Mouse (Mus musculus): Measurements from ENCODE around the gene Tas2r119. TPM values are rescaled to one million over a fixed set of nuclear protein-coding genes. Genes with fewer than 3 reads are reported as not detected.

The Tas2r119 gene
- polyA plus RNA-seq, 1 experiment from 2014 or later: not detected

GRCm38 (mm10) chr15:32172175-32172987, 4.7 kb upstream of the Tas2r119 start:
- H3K9me3 ChIP-seq (replicated peaks; ENCODE audit: control insufficient read depth, low read length): no peaks in the 10 kb centered on the region
- H3K4me1 ChIP-seq (ENCODE audit: control insufficient read depth, insufficient read depth, low read length): no peaks in the 10 kb centered on the region
- no peak overlapping the region for H3K4me2 ChIP-seq (ENCODE audit: low read depth, low read length)
- 77% methylated on average over 9 of the region's 9 CpGs for WGBS
- no peak for ATAC-seq (ENCODE audit: insufficient read depth, low FRiP score)
- no peak overlapping the region for H3K4me3 ChIP-seq (replicated peaks; ENCODE audit: low read length)
- H3K36me3 ChIP-seq (ENCODE audit: control insufficient read depth, insufficient read depth, low read length): no peaks in the 10 kb centered on the region
- no peak overlapping the region for H3K9ac ChIP-seq (ENCODE audit: low read length)
- H3K27ac ChIP-seq (ENCODE audit: low read length): no peak overlapping the region
- H3K27me3 ChIP-seq (ENCODE audit: control insufficient read depth, insufficient read depth, low read length): no peaks in the 10 kb centered on the region

- Histone ChIP-seq H3K27me3 (ENCODE audit: control insufficient read depth, insufficient read depth, low read length) (no peaks in the 10 kb centered on the region), H3K4me2 (ENCODE audit: low read depth, low read length) (no peak overlapping the region), H3K9me3 (replicated peaks; ENCODE audit: control insufficient read depth, low read length) (no peaks in the 10 kb centered on the region), H3K27ac (ENCODE audit: low read length) (no peak overlapping the region), H3K4me1 (ENCODE audit: control insufficient read depth, insufficient read depth, low read length) (no peaks in the 10 kb centered on the region), H3K4me3 (replicated peaks; ENCODE audit: low read length) (no peak overlapping the region), H3K9ac (ENCODE audit: low read length) (no peak overlapping the region), H3K36me3 (ENCODE audit: control insufficient read depth, insufficient read depth, low read length) (no peaks in the 10 kb centered on the region)
- WGBS: 85% methylated on average over 2 of the region's 2 CpGs
- no peak for ATAC-seq (ENCODE audit: insufficient read depth, low FRiP score)
Observed at GRCm38 (mm10) chr15:32172988-32173329, 4.1 kb upstream of the Tas2r119 start.

GRCm38 (mm10) chr15:32180010-32180725, 3.1 kb downstream of the Tas2r119 start:
- no peak for ATAC-seq (ENCODE audit: insufficient read depth, low FRiP score)
- Histone ChIP-seq H3K9ac (ENCODE audit: low read length) (no peak overlapping the region), H3K4me1 (ENCODE audit: control insufficient read depth, insufficient read depth, low read length) (no peaks in the 10 kb centered on the region), H3K27ac (ENCODE audit: low read length) (no peak overlapping the region), H3K27me3 (ENCODE audit: control insufficient read depth, insufficient read depth, low read length) (no peaks in the 10 kb centered on the region), H3K9me3 (replicated peaks; ENCODE audit: control insufficient read depth, low read length) (no peaks in the 10 kb centered on the region), H3K4me2 (ENCODE audit: low read depth, low read length) (no peak overlapping the region), H3K4me3 (replicated peaks; ENCODE audit: low read length) (no peak overlapping the region), H3K36me3 (ENCODE audit: control insufficient read depth, insufficient read depth, low read length) (no peaks in the 10 kb centered on the region)
- WGBS: 89% methylated on average over 1 of the region's 1 CpGs

GRCm38 (mm10) chr15:32182026-32182425, 4.9 kb downstream of the Tas2r119 start:
- WGBS: 88% methylated on average over 1 of the region's 1 CpGs

GRCm38 (mm10) chr15:32184964-32185363, 7.9 kb downstream of the Tas2r119 start:
- no peak overlapping the region for H3K27ac ChIP-seq (ENCODE audit: low read length)
- no peaks in the 10 kb centered on the region for H3K9me3 ChIP-seq (replicated peaks; ENCODE audit: control insufficient read depth, low read length)
- H3K9ac ChIP-seq (ENCODE audit: low read length): no peak overlapping the region
- no peak overlapping the region for H3K4me3 ChIP-seq (replicated peaks; ENCODE audit: low read length)
- ATAC-seq (ENCODE audit: insufficient read depth, low FRiP score): no peak
- H3K4me2 ChIP-seq (ENCODE audit: low read depth, low read length): no peak overlapping the region
- H3K27me3 ChIP-seq (ENCODE audit: control insufficient read depth, insufficient read depth, low read length): no peaks in the 10 kb centered on the region
- no peaks in the 10 kb centered on the region for H3K36me3 ChIP-seq (ENCODE audit: control insufficient read depth, insufficient read depth, low read length)
- H3K4me1 ChIP-seq (ENCODE audit: control insufficient read depth, insufficient read depth, low read length): no peaks in the 10 kb centered on the region

More at GRCm38 (mm10) chr15:32182026-32182425, 4.9 kb downstream of the Tas2r119 start:
- H3K4me1 ChIP-seq (ENCODE audit: control insufficient read depth, insufficient read depth, low read length): no peaks in the 10 kb centered on the region
- H3K36me3 ChIP-seq (ENCODE audit: control insufficient read depth, insufficient read depth, low read length): no peaks in the 10 kb centered on the region
- H3K4me2 ChIP-seq (ENCODE audit: low read depth, low read length): no peak overlapping the region
- no peak for ATAC-seq (ENCODE audit: insufficient read depth, low FRiP score)
- no peaks in the 10 kb centered on the region for H3K9me3 ChIP-seq (replicated peaks; ENCODE audit: control insufficient read depth, low read length)
- no peak overlapping the region for H3K27ac ChIP-seq (ENCODE audit: low read length)
- no peak overlapping the region for H3K9ac ChIP-seq (ENCODE audit: low read length)
- H3K27me3 ChIP-seq (ENCODE audit: control insufficient read depth, insufficient read depth, low read length): no peaks in the 10 kb centered on the region
- H3K4me3 ChIP-seq (replicated peaks; ENCODE audit: low read length): no peak overlapping the region

GRCm38 (mm10) chr15:32189879-32190278, 12.8 kb downstream of the Tas2r119 start:
- WGBS: 45% methylated on average over 3 of the region's 3 CpGs
- no peak overlapping the region for H3K9ac ChIP-seq (ENCODE audit: low read length)
- H3K9me3 ChIP-seq (replicated peaks; ENCODE audit: control insufficient read depth, low read length): no peaks in the 10 kb centered on the region
- H3K36me3 ChIP-seq (ENCODE audit: control insufficient read depth, insufficient read depth, low read length): no peaks in the 10 kb centered on the region
- H3K27ac ChIP-seq (ENCODE audit: low read length): no peak overlapping the region
- H3K4me1 ChIP-seq (ENCODE audit: control insufficient read depth, insufficient read depth, low read length): no peaks in the 10 kb centered on the region
- H3K27me3 ChIP-seq (ENCODE audit: control insufficient read depth, insufficient read depth, low read length): no peaks in the 10 kb centered on the region
- ATAC-seq (ENCODE audit: insufficient read depth, low FRiP score): no peak
- no peak overlapping the region for H3K4me2 ChIP-seq (ENCODE audit: low read depth, low read length)
- H3K4me3 ChIP-seq (replicated peaks; ENCODE audit: low read length): no peak overlapping the region

- no peak overlapping the region for H3K4me2 ChIP-seq (ENCODE audit: low read depth, low read length)
- no peaks in the 10 kb centered on the region for H3K4me1 ChIP-seq (ENCODE audit: control insufficient read depth, insufficient read depth, low read length)
- no peak overlapping the region for H3K27ac ChIP-seq (ENCODE audit: low read length)
- no peaks in the 10 kb centered on the region for H3K9me3 ChIP-seq (replicated peaks; ENCODE audit: control insufficient read depth, low read length)
- H3K4me3 ChIP-seq (replicated peaks; ENCODE audit: low read length): no peak overlapping the region
- WGBS: 64% methylated on average over 6 of the region's 6 CpGs
- no peak overlapping the region for H3K9ac ChIP-seq (ENCODE audit: low read length)
- ATAC-seq (ENCODE audit: insufficient read depth, low FRiP score): peak; percentile 47; the same call in 1 of the 2 replicates
- no peaks in the 10 kb centered on the region for H3K27me3 ChIP-seq (ENCODE audit: control insufficient read depth, insufficient read depth, low read length)
- H3K36me3 ChIP-seq (ENCODE audit: control insufficient read depth, insufficient read depth, low read length): no peaks in the 10 kb centered on the region
Observed at GRCm38 (mm10) chr15:32190436-32190835, 13.3 kb downstream of the Tas2r119 start.

DNA sequence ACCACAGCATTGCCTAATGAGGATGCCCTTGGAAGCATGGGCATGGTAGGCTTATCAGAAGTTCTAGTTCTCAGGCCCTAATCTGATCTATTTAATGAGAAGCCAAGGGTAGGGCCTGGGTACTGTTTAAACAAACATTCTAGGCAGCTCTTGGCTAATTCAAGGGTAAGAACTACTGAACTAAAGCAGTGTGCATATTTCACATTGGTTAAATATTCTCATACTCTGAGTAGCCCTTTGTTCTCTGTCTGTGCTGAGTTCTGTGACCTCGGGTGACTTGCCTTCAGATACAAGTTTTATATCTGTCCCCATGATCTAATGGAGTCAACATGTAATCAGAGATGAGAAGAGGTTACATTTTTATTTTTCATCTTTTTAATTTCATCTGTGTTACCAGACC, 15.9 kb downstream of the Tas2r119 start:
- ATAC-seq (ENCODE audit: insufficient read depth, low FRiP score): no peak
- H3K9ac ChIP-seq (ENCODE audit: low read length): no peak overlapping the region
- H3K9me3 ChIP-seq (replicated peaks; ENCODE audit: control insufficient read depth, low read length): no peaks in the 10 kb centered on the region
- H3K4me2 ChIP-seq (ENCODE audit: low read depth, low read length): no peak overlapping the region
- H3K27me3 ChIP-seq (ENCODE audit: control insufficient read depth, insufficient read depth, low read length): no peaks in the 10 kb centered on the region
- no peaks in the 10 kb centered on the region for H3K4me1 ChIP-seq (ENCODE audit: control insufficient read depth, insufficient read depth, low read length)
- no peak overlapping the region for H3K4me3 ChIP-seq (replicated peaks; ENCODE audit: low read length)
- H3K36me3 ChIP-seq (ENCODE audit: control insufficient read depth, insufficient read depth, low read length): no peaks in the 10 kb centered on the region
- WGBS: 50% methylated on average over 1 of the region's 1 CpGs
- H3K27ac ChIP-seq (ENCODE audit: low read length): no peak overlapping the region

DNA sequence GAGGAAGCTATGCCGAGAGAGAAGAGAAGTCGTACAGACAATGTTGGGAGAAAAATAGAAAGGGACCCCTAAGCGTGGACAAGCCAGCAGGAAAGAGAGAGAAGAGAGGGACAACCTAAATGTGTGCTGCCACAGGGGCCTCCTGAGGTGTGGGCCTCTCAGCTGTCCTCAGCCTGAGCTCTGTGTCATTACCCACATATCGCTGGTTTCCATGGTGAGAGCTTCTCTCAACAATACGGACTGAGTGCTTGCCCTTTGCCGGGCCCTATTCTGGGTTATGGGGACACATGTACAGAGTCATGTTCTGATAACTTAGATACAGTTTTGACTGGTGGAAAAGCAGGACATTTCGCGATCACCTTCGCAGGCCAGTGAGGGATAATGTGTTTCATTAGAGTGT, 21.0 kb downstream of the Tas2r119 start:
- no peak for ATAC-seq (ENCODE audit: insufficient read depth, low FRiP score)
- Histone ChIP-seq H3K27me3 (ENCODE audit: control insufficient read depth, insufficient read depth, low read length) (no peaks in the 10 kb centered on the region), H3K9me3 (replicated peaks; ENCODE audit: control insufficient read depth, low read length) (no peaks in the 10 kb centered on the region), H3K9ac (ENCODE audit: low read length) (no peak overlapping the region), H3K4me3 (replicated peaks; ENCODE audit: low read length) (no peak overlapping the region), H3K4me1 (ENCODE audit: control insufficient read depth, insufficient read depth, low read length) (no peaks in the 10 kb centered on the region), H3K4me2 (ENCODE audit: low read depth, low read length) (no peak overlapping the region), H3K36me3 (ENCODE audit: control insufficient read depth, insufficient read depth, low read length) (no peaks in the 10 kb centered on the region), H3K27ac (ENCODE audit: low read length) (no peak overlapping the region)
- WGBS: 73% methylated on average over 9 of the region's 9 CpGs

Data from stomach, embryonic 16.5 days (tissue).